Mouse (Mus musculus): ENCODE results near the gene Prdm15.

DNA sequence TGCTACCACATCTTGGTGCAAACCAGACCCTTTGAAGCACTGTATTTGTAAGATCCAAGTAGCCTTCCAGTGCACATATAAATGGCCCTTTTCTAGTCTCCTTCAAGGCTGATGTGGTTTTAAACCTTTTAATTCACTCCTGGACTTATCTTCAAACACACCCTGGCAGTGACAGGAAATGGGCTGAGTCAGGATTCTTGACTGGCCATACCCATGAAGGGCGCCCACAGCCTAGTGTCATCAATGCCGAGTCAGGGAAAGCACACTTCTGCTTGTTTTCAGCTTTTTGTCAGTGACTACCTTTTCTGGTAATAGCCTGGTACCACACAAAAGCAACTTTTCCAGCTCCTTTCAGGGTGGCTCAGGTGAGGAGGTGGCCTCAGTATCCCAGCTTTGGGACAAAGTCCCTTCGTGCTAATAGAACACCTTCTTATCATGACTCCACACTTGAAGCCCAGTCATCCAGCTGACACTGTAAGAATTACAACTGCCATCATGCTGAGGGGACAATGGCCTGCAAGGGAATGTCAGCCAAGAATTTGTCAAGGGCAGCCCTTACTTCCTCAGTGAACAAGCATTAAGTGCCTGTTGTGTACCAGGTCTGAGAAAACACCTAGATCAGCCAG is 99.2 kb downstream of the Prdm15 start:
- TF ChIP-seq E2F4 (IDR thresholded peaks at IDR 0.05; ENCODE audit: insufficient read depth) (no peak), MYOD1 (IDR thresholded peaks at IDR 0.05; ENCODE audit: control insufficient read depth in 1 of 3, insufficient read length in 2 of 3, low read depth in 2 of 3) (no peak)
